Mouse (Mus musculus) mouse embryonic stem cell (cell line): Measurements from ENCODE around the gene Vmp1.

ENCODE experiments used
- in situ Hi-C, 2 experiments: fragments of 300-500 bp; cut with MboI; formaldehyde crosslinking; loops; 1 replicate in 1 of 2; 3 replicates in 1 of 2; pipeline ENCODE4 v1.14.3; 2019 to 2020; ENCODE audit warnings: low sequenced_read_pairs in 2 of 2, low pct_unique_long_range_greater_than_20kb in 1 of 2, mixed read lengths in 1 of 2; ENCODE audit not compliant: unreplicated experiment in 1 of 2

Vmp1 gene

GRCm38 (mm10) chr11:86580319-86581113 lies 103.1 kb downstream of the Vmp1 start:
- in situ Hi-C loops: no loop called here

GRCm38 (mm10) chr11:86579731-86580318 lies 103.8 kb downstream of the Vmp1 start:
- in situ Hi-C loops: loop anchor here in 1 of 2 experiments (5.0 kb wide), 1 partner anchor 77 kb away; no protein-coding TSS in a partner anchor

- in situ Hi-C loops: loop anchor here in 1 of 2 experiments (5.0 kb wide), 1 partner anchor 78 kb away; no protein-coding TSS in a partner anchor
Observed at GRCm38 (mm10) chr11:86578809-86579730, 104.6 kb downstream of the Vmp1 start.

- in situ Hi-C loops: loop anchor here in 1 of 2 experiments (5.0 kb wide), 1 partner anchor 79 kb away; no protein-coding TSS in a partner anchor
Observed at GRCm38 (mm10) chr11:86578106-86578808, 105.4 kb downstream of the Vmp1 start.

DNA sequence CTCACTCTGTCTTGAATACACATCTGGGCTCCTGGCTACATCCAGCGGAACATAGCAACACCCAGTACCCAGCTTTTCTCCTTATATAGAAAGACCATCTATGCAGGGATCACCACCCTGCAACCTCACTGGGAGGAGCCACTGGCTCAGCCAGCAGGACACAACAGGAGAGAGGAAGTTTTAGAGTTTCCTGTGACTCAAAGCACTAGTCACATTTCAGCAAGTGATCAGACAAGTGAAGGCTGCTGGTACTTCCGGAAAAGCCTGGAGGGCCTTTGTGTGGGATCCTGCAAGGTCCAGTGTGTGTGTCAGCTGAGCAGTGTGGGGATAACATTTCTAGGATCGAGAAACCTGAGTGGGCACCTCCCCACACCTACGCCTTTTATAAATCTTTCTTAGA lies 106.4 kb downstream of the Vmp1 start:
- in situ Hi-C loops: loop anchor here in 1 of 2 experiments (5.0 kb wide), 1 partner anchor 80 kb away; no protein-coding TSS in a partner anchor

GRCm38 (mm10) chr11:86575632-86576378 lies 107.8 kb downstream of the Vmp1 start:
- in situ Hi-C loops: loop anchor here in 1 of 2 experiments (5.0 kb wide), 1 partner anchor 81 kb away; no protein-coding TSS in a partner anchor

- in situ Hi-C loops: no loop called here
Observed at GRCm38 (mm10) chr11:86574408-86574807, 109.2 kb downstream of the Vmp1 start.

DNA sequence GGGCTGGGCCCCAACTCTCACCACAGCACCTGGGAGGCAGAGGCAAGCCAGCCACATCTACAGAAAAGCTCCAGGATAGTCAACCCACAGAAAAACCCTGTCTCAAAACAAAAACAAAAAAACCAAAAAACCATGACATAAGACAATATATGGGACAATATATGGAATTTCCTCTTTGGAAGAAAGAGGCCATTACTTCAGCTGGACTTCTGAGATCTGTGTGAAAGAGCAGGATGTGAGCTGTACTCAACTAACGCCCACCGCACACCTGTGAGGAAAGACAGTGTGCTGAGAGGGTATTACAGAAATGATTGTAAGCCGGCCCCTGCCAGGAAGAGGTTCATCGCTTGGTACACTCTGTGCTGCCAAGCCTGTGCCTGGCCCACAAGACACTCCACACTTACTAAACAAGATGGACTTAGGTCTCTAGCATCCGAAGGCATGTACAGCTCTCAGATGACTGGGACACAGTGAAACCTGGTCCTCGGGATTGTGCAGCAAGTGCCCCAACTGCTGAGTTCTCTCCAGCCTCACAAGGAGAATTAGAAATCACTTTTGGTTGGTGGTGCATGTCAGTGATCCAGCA lies 109.9 kb downstream of the Vmp1 start:
- in situ Hi-C loops: no loop called here

DNA sequence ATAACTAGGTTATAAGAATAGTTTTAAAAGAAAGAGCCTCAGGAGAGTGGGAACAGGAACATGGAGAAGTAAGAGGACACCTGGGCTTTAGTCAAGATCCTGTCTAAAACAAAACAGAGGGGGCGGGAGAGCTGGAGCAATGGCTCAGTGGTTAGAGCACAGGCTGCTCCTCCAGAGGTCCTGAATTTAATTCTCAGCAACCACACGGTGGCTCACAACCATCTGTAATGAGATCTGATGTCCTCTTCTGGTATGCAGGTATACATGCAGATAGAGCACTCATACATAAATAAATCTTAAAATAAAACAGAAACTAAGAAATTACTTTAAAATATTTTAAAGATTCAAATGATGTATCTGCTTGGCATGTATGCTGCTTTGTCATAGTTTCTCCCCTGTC lies 111.0 kb downstream of the Vmp1 start:
- in situ Hi-C loops: no loop called here

- in situ Hi-C loops: no loop called here
Observed at GRCm38 (mm10) chr11:86571871-86572270, 111.8 kb downstream of the Vmp1 start.

DNA sequence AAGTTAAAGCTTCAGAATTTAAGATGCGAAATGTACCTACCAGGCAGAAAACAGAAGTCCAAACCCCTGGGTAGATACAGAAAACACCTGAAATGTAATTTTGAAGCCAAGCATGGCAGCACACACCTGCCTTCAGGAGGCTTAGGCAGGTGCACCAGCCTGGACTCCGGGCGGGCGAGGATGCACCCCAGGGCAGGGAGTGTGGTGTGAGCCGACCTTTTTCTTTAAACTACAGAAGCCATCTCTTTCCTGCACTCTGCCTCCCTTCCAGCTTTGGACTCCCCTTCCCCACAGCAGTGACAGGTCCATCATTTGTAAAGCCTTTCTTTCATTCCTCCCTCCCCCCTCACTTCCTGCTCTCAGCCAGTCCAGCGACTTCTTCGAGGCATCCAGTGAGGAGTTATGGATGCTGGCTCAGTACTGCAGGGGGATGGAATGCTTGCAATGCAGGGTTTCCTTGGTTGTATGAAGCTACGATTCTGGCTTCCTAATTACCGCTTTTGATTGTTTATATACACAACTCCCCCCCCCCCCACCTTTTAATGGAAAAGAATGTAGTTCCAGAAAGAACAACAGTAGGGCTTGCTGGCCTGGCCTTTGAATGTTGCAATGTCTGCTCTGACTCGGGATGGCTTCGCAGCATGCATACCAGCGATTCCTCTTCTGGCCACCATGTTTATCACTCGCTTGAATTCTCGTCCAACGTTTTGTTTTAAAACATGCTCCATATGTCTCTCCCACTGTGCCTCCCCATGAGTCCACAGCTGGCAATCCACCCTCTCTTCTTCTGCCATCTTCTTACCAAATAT lies 112.4 kb downstream of the Vmp1 start:
- in situ Hi-C loops: no loop called here

GRCm38 (mm10) chr11:86570261-86570746 lies 113.3 kb downstream of the Vmp1 start:
- in situ Hi-C loops: no loop called here

- in situ Hi-C loops: loop anchor here in 1 of 2 experiments (10.0 kb wide), 1 partner anchor 86 kb away; no protein-coding TSS in a partner anchor
Observed at GRCm38 (mm10) chr11:86568425-86568824, 115.2 kb downstream of the Vmp1 start.

DNA sequence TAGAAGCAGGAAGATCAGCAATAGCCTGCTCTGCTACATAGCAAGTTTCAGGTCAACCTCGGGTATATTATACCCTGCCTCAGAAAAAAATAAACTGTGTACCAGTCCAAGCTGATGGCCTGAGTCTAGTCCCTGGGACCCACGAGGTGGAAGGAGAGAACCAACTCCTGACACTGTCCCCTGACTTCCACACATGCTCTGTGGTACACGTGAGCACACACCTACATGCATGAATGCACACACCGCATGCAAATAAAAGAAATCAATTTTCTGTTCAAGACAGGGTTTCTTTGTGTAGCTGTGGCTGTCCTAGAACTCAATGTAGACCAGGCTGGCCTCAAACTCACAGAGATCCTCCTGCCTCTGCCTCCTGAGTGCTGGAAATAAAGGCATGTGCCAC lies 125.4 kb downstream of the Vmp1 start:
- in situ Hi-C loops: no loop called here

DNA sequence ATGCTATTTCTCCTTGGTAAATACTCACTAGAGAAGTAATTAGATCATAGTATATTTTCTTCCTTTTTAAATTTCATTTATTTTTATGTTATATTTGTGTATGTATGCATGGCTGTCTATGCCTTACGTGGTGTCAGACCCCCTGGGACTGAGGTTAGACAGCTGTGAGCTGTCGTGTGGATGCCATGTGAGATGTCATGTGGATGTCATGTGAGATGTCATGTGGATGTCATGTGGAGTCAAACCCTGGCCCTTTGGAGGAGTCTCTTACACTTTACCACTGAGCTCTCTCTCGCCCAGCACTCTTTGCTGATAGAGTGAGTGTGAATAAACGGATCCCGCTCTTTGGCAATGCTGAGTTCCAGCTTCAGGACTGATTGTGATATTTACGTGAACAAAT lies 130.1 kb downstream of the Vmp1 start:
- in situ Hi-C loops: no loop called here

DNA sequence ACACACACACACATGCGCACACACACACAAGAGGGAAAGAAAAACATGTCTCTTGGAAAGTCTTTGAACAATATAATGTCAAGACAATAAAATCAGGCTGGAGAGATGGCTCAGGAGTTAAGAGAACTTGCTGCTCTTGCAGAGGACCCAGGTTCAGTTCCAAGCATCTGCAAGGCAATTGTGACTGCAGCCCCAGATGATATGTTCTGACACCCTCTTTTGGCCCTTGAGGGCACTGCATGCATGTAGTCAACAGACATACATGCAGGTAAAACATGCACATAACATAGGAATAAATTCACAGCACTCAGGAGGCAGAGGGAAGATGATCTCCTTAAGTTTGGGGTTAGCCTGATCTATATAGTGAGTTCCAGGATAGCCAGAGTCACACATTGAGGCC lies 136.2 kb downstream of the Vmp1 start:
- in situ Hi-C loops: no loop called here
